Mouse (Mus musculus): ENCODE data around the gene Agtpbp1. TPM values are rescaled to one million over a fixed set of nuclear protein-coding genes. Genes with fewer than 3 reads are reported as not detected.

The Agtpbp1 gene
- polyA plus RNA-seq, 1 experiment from 2014 or later: 16.3 TPM

DNA sequence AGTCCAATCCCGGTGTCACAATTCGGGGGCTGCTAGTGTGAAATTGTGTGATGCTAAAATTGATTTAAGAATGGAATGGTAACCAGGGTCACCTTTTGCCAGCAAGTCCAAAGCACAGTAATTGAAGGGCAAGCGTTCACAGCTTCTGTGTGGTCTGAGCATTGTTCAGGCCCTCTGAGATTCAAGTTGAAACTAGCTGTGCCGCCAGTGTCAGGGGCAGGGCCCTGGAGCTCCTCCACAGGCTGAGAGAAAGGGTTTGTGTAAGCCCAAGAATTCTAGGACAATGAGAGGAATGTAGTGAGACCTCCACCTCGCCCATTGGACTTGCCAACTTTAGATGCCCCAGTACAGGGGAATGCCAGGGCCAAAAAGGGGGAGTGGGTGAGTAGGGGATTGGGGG, 161.2 kb downstream of the Agtpbp1 start:
- Histone ChIP-seq H3K27ac (replicated peaks) (no peak overlapping the region), H3K9me3 (replicated peaks) (no peaks in the 10 kb centered on the region), H3K9ac (no peak overlapping the region), H3K4me3 (replicated peaks) (no peak overlapping the region), H3K4me1 (no peaks in the 10 kb centered on the region), H3K27me3 (no peaks in the 10 kb centered on the region), H3K4me2 (replicated peaks) (no peak overlapping the region), H3K36me3 (no peaks in the 10 kb centered on the region)
- no peak for ATAC-seq (ENCODE audit: insufficient number of reproducible peaks, low FRiP score, low TSS enrichment, low read depth)
- WGBS: 67% methylated on average over 5 of the region's 5 CpGs

DNA sequence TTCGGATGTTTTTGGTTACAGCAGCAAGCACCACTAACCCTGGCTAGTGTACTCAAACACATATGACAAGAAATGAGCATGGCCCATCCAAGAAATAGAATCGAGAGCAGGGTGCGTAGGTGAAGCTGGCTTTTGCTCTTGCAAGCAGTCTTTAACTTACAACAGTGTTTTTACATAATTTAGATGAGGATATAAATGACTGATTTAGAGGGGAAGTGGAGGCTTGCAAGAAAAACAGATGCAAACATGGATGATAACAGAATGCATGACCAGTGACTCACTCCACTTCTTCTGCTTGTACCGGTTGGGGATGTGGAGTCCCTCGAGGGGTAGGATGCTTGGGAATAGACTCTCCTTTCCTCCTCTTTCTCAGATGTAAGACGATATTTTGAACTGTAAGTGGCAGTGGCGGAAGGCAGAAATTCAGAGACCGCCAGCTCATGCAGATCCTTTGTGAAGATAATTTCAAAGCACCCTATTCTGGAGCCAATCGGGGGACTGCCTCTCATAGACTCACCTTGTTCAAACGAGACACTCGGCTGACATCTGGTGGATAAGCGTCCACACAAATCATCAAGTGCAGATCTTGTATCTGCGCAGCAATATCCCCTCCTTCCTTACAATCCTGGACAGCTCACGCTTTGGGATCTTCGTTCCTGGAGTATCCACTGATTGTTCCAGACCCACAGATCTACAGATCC, 168.3 kb downstream of the Agtpbp1 start:
- H3K9me3 ChIP-seq (replicated peaks): no peaks in the 10 kb centered on the region
- 69% methylated on average over 15 of the region's 15 CpGs for WGBS
- no peak for ATAC-seq (ENCODE audit: insufficient number of reproducible peaks, low FRiP score, low TSS enrichment, low read depth)
- H3K27me3 ChIP-seq: no peaks in the 10 kb centered on the region
- no peak overlapping the region for H3K9ac ChIP-seq
- no peaks in the 10 kb centered on the region for H3K36me3 ChIP-seq
- no peak overlapping the region for H3K4me3 ChIP-seq (replicated peaks)
- H3K27ac ChIP-seq (replicated peaks): no peak overlapping the region
- no peak overlapping the region for H3K4me2 ChIP-seq (replicated peaks)
- no peaks in the 10 kb centered on the region for H3K4me1 ChIP-seq

DNA sequence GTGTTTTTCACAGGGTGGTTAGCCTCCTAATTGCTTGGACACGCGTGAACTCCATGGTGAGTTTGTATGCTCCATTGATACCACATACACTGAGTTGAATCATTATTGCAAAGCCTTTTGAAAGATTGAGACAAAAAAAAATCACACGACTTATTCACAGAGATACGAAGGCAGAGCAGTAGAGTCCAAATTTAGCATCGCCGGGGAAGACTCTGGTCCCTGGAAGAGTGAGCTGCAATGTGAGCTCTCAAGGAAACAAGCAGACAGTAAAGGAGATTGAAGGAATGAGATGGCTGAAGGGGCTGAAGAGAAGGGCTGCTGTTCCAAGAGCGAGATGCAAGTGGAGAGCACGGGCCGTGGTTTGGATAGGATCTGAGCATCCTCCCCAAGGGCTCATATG, 171.1 kb downstream of the Agtpbp1 start:
- no peaks in the 10 kb centered on the region for H3K9me3 ChIP-seq (replicated peaks)
- 89% methylated on average over 9 of the region's 9 CpGs for WGBS

DNA sequence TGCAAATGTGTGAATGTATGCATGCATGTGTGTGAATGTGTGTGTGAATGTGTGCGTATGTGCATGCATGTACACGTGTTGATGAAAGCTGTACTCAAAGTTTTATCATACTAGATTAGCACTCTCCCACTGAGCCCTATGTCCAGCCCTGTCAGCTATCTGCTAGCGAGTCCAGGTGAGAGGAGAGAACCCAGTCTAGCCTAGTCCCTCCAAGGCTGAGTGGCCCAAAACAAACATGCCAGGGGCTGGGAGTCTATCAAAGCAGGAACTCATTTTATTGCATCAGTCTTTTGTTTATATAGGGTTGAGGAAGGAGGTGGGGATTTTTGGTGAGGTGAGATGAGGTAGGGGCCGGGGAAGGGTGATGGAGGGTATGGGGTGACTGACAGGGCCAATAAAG, 172.4 kb downstream of the Agtpbp1 start:
- H3K4me1 ChIP-seq: no peaks in the 10 kb centered on the region
- H3K9ac ChIP-seq: no peak overlapping the region
- H3K9me3 ChIP-seq (replicated peaks): no peaks in the 10 kb centered on the region
- no peak overlapping the region for H3K4me3 ChIP-seq (replicated peaks)
- H3K27ac ChIP-seq (replicated peaks): no peak overlapping the region
- ATAC-seq (ENCODE audit: insufficient number of reproducible peaks, low FRiP score, low TSS enrichment, low read depth): no peak
- H3K27me3 ChIP-seq: no peaks in the 10 kb centered on the region
- 94% methylated on average over 4 of the region's 4 CpGs for WGBS
- no peaks in the 10 kb centered on the region for H3K36me3 ChIP-seq
- no peak overlapping the region for H3K4me2 ChIP-seq (replicated peaks)

More for the DNA sequence above, 171.1 kb downstream of the Agtpbp1 start:
- no peak overlapping the region for H3K27ac ChIP-seq (replicated peaks)
- H3K4me1 ChIP-seq: no peaks in the 10 kb centered on the region
- no peak for ATAC-seq (ENCODE audit: insufficient number of reproducible peaks, low FRiP score, low TSS enrichment, low read depth)
- H3K4me2 ChIP-seq (replicated peaks): no peak overlapping the region
- no peaks in the 10 kb centered on the region for H3K27me3 ChIP-seq
- no peak overlapping the region for H3K4me3 ChIP-seq (replicated peaks)
- H3K36me3 ChIP-seq: no peaks in the 10 kb centered on the region
- H3K9ac ChIP-seq: no peak overlapping the region

DNA sequence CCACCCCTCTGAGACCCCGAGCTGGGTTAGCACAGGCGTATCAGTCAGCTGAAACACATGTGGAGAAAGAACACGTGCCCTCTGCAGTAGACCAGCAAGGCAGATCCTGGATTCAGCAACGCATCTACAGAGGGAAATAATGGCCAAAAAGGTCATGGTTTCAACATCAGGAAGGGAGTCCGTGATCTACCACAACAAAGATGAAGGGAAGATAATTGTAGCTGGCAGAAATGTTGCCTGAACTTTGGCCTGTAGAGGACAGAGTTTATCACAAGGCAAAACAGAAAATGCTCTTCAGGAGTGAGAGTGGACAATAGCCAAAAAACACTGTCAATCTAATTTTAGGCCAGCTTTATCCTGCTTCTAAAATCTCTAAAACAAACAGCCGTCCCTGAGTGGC, 177.8 kb downstream of the Agtpbp1 start:
- Histone ChIP-seq H3K4me3 (replicated peaks) (no peak overlapping the region), H3K27ac (replicated peaks) (no peak overlapping the region), H3K4me1 (no peaks in the 10 kb centered on the region), H3K36me3 (no peaks in the 10 kb centered on the region), H3K4me2 (replicated peaks) (no peak overlapping the region), H3K9ac (no peak overlapping the region), H3K27me3 (no peaks in the 10 kb centered on the region), H3K9me3 (replicated peaks) (no peaks in the 10 kb centered on the region)
- ATAC-seq (ENCODE audit: insufficient number of reproducible peaks, low FRiP score, low TSS enrichment, low read depth): no peak
- WGBS: 86% methylated on average over 6 of the region's 6 CpGs

DNA sequence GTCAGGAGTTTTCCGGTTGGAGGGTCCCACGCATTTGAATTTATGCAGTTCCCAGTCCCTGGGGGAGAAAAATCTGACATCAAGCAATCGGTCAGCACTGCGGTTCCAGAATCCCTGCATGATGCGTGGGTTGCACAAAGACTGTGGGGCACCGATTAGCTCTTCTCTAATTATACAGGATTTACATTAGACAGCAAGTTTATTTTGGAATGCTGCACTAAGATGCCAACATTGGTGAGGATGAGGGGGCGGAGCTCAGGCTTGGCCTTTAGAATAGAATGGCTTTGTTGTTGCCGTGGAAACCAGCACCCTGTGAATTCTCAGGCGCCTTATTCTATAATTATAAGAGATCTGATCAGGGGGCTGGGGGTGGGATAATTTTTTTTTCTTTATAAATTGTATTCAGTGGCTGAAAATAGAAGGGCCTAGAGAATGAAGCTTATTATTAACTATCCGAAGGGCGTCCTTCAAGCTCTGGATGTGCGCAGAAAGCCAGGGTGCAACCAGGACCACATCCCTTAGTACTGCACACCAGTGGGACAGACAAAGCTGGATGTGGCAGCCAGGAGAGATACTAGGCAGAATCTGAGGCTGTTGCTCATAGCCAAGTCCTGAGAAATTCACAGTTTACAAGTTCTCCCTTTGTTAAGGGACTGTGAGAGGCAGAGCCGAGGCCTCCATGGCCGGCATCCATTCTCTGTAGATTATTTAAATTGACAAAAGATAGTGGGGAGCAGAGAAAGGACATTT, 182.8 kb downstream of the Agtpbp1 start:
- ATAC-seq (ENCODE audit: insufficient number of reproducible peaks, low FRiP score, low TSS enrichment, low read depth): no peak
- Histone ChIP-seq H3K4me1 (no peaks in the 10 kb centered on the region), H3K4me2 (replicated peaks) (no peak overlapping the region), H3K27ac (replicated peaks) (no peak overlapping the region), H3K4me3 (replicated peaks) (no peak overlapping the region), H3K9me3 (replicated peaks) (no peaks in the 10 kb centered on the region), H3K27me3 (no peaks in the 10 kb centered on the region), H3K36me3 (no peaks in the 10 kb centered on the region), H3K9ac (no peak overlapping the region)
- WGBS: 85% methylated on average over 14 of the region's 14 CpGs

DNA sequence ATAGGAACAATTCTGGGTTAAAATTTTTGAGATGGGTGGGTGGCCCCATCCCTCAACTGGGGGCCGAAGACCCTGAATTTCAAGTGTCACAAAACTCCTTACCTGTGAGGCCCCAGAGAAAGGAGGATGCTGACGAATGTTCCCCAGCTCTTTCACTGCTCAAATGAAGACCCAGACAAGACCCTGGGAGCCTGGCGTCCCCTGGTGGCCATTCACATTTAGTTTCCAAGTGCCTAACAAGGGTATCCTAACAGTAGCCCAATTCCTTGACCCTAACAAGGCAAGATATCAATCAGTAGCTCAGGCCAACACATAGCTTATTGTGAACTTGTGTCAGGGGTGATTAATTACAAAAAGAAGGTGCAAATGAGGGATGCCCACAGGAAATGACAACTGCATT, 187.5 kb downstream of the Agtpbp1 start:
- H3K27me3 ChIP-seq: no peaks in the 10 kb centered on the region
- H3K36me3 ChIP-seq: no peaks in the 10 kb centered on the region
- H3K27ac ChIP-seq (replicated peaks): no peak overlapping the region
- H3K4me2 ChIP-seq (replicated peaks): no peak overlapping the region
- ATAC-seq (ENCODE audit: insufficient number of reproducible peaks, low FRiP score, low TSS enrichment, low read depth): no peak
- H3K4me3 ChIP-seq (replicated peaks): no peak overlapping the region
- H3K9ac ChIP-seq: no peak overlapping the region
- 31% methylated on average over 3 of the region's 3 CpGs for WGBS
- H3K4me1 ChIP-seq: no peaks in the 10 kb centered on the region; the same call in 1 of the 2 replicates
- H3K9me3 ChIP-seq (replicated peaks): no peaks in the 10 kb centered on the region

Other genes starting within 250 kb of the Agtpbp1 start
- gene Naa35, start within 50 bp of the Agtpbp1 start, polyA plus RNA-seq (2015; fragmentation: Nextera tagmentation; extraction: Ambion mirVana): 74.7 and 92.9 TPM in 2 replicates
- 36.5 and 38.0 TPM in 2 replicates for gene Golm1, start 90.6 kb upstream of the Agtpbp1 start, polyA plus RNA-seq (2015; fragmentation: Nextera tagmentation; extraction: Ambion mirVana)
- gene 4921517D22Rik, start 108.9 kb upstream of the Agtpbp1 start, polyA plus RNA-seq (2015; fragmentation: Nextera tagmentation; extraction: Ambion mirVana): not detected in 2 replicates
- 0.07 TPM in 1 of 2 replicates, not detected in the other for gene Spata31d1a, start 125.1 kb upstream of the Agtpbp1 start, polyA plus RNA-seq (2015; fragmentation: Nextera tagmentation; extraction: Ambion mirVana)
- gene Spata31d1b, start 127.1 kb upstream of the Agtpbp1 start, polyA plus RNA-seq (2015; fragmentation: Nextera tagmentation; extraction: Ambion mirVana): 0.08 TPM in 1 of 2 replicates, not detected in the other
- gene Spata31d1d, start 146.5 kb upstream of the Agtpbp1 start, polyA plus RNA-seq (2015; fragmentation: Nextera tagmentation; extraction: Ambion mirVana): not detected in 2 replicates
- gene 1700014D04Rik, start 161.5 kb upstream of the Agtpbp1 start, polyA plus RNA-seq (2015; fragmentation: Nextera tagmentation; extraction: Ambion mirVana): not detected in 2 replicates
- gene Isca1, start 184.6 kb upstream of the Agtpbp1 start, polyA plus RNA-seq (2015; fragmentation: Nextera tagmentation; extraction: Ambion mirVana): 114 and 120 TPM in 2 replicates
- not detected in 2 replicates for gene Gm49354, start 197.0 kb upstream of the Agtpbp1 start, polyA plus RNA-seq (2015; fragmentation: Nextera tagmentation; extraction: Ambion mirVana)
- 49.7 and 52.8 TPM in 2 replicates for gene Tut7, start 237.9 kb upstream of the Agtpbp1 start, polyA plus RNA-seq (2015; fragmentation: Nextera tagmentation; extraction: Ambion mirVana)